Mouse (Mus musculus) left cerebral cortex, adult 9 months (tissue): ENCODE measurements at regions not wholly inside any gene's neighbourhood (a gene's known extent, or its start where the extent isn't known, plus 50 kb on each side); places are given as distances from the start of the nearest gene placed in this dataset.
"Not testable (repeated sequence)": the region's sequence is repeated elsewhere in the genome, so short reads cannot be mapped to it uniquely, and the experiment has no call there.

ENCODE experiments used
- DNase-seq, 2 experiments: peaks; one replicate each; pipeline ENCODE4 v3.0.0; 2022; ENCODE audit warnings: low spot score in 2 of 2

DNA sequence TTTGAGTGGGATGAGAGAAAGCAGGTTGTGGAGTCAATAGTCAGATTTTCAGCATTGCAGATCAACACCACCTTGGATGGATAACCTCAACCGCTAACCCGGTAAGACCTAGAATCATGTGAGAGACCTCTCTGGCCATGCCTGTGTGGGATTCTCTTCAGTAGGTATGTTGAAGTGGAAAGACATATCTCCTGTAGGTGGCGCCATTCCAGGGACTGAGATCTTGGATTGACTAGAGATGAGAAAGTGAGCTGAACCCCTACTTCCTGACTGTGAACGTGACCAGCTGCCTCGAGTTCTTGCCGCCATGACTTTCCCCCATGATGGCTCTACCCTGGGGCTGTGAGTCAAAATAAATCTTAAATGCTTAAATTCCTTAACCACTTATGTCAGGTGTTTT is 102.7 kb downstream of the Eva1a start:
- DNase-seq: no peak

DNA sequence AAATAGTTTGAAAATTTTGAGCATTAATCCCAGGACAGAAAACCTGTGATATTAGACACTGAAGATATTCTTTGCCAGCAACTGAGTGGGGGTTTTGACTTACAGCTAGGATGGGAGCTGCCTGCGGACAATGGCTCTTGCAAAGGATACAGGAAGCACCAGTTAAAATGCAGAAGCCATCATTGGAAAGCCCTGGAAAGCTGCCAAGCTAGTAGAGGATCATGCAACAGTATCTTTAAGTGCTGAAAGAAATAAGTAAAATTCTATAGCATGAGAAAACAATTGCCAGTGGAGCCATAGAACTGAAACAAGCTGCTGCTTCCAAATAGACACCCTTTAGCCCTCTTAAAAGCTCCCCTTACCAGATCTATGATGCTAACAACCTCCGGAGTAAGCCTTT is 109.2 kb downstream of the Eva1a start:
- DNase-seq: no peak

DNA sequence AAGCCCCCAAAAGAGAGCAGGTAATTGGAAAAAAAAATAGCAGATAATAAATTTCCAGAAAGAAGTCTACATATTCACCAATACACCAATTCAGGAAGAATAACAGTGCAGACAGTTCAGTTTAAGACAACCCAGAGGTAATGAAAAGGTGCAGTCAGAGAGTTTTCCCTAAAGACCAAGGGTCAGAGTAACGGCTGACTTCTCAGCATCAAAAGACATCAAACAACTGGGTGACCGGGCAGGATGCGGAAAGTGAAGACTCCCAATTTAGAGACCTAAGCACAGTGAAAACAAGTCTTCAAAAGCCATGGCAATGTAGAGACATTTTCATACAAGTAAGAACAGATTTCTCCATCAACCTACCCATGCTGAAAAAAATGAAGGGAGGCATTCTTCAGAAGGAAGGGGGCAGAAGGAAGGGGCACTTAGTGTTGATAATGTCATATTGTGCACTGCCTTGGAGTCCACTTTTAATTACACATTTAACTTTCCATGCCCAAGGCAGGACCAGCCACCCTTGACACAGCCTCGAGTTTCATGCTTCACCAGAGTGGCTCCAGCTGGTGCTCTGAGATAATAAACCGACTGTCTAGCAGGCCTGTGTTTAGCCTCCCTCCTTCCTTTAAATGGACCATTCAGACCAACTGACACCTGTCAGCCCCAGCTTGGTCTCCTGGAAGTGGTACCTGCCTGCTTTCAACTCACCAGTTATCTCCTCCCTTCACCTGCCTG is 129.7 kb downstream of the Eva1a start:
- DNase-seq: no peak

DNA sequence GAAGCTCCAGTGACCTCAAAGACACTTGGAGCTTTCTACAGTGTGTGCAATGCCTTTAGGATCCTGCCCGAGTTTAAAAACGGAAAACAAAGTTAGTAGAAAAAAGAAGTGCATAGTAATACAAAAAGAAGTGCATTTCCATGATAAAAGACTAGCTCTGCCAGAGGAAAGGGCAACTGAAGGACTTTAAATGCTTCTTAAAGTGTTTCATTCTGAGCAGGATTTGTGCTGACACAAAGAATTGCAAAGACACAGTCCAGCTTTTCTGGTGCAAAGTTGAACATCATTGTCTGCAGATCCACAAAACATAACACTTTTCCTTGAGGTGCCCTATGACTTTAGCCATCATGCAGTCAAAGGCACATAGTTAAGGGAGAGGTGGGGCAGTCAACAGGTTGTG is 134.1 kb downstream of the Eva1a start:
- no peak for DNase-seq

DNA sequence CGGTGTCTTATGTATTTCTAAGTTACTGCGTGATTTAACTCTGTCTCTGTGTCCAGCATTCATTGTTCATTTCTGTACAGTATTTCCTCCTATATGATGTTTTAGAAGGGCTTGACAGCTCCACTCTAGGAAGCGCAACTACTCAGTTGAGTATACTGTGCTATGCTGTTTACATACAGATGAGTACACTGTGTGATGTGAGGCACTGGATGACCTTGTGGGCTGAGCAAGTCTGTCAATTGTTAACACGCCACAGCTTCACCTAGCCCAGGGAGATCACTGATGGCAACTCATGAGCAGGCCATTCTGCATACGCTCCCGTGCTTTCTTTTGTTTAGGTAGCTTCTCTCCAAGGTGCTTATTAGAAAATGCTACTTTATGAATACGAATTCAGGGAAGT is 159.3 kb downstream of the Eva1a start:
- DNase-seq: no peak

DNA sequence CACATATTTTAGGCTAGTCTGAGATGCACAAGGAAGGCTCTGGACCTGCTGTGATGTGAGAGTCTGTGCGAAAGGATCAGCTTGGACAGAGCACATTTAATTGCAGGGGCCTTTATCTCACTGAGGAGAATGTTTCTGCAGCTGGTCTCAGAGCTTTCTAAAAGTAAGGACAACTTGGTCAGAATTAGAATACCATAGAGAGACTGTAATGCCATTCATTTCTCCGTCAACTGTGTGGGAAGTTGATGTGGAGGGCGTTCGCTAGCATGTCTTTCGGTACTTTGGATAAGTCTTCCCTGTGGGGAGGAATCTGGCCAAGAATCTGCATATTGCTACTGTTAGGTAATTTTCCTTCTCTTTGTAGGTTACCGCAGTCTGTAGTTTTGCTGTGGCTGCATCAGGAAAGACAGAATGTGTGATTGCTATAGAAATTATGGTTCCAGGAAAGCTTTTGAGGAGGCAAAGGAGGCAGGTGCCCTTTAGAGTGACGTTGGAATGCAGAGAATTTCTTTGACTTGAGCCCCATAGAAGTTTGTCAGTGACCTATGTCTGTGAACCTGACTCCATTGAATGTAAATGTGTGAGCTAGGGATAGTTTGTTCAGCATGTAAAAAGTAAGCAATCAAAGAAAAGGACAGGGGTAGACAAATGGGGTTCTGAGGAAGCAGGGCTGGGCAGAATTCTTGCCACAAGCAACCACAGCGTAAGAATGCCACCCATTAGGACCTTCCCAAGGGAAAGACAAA is 164.2 kb downstream of the Eva1a start:
- DNase-seq: peak in 1 of 2 experiments; percentile 1

DNA sequence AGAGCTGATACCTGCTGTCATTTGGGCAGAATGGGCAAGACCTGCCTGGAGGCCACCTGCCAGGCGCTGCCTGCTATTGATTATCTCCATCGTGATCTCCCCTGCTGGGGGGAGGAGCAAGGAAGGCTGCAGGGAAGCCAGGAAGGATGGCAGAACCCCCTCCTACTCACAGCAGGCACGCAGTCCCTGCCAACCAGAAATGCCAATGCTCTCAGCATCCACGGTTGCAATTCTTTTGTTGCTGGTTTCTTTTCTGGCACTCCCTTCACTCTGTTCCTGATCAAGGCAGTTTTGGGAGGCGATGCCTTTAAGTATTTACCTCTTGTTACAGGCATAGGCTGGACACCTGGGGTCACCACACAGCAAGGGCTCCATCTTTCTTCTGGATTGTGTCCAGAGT is 164.3 kb upstream of the Tacr1 start:
- peak in 1 of 2 experiments; percentile 11 for DNase-seq

DNA sequence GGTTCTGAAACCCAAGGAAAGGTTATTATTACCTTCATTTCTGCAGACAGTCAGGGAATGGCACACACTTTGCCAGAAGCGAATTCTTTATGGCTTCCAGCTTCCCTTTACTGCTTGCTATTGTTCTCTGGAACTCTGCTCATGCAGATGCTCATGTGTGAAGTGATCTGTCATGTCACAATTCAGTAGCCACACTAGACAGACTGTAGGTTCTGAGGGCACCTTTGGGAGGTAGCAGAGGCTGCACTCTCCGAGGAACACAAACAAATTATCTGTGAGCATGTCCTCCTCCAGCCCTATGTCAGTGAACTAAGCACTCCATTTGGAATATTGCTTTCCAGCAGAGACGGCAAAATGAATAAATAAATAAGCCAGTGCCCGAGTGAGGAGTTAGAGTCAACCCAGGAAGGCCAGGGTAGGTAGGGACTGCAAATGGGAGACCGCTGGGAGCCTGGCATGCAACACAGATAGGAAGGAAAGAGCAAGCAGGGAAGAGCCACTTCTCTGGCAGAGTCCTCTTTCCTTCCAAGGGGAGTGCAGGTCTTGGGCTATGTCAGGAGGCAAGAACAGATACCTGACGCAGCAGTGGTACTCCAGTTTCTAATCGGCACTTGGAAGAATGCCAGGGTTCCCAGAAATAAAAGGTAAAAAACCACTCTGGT is 161.4 kb upstream of the Tacr1 start:
- DNase-seq: no peak

DNA sequence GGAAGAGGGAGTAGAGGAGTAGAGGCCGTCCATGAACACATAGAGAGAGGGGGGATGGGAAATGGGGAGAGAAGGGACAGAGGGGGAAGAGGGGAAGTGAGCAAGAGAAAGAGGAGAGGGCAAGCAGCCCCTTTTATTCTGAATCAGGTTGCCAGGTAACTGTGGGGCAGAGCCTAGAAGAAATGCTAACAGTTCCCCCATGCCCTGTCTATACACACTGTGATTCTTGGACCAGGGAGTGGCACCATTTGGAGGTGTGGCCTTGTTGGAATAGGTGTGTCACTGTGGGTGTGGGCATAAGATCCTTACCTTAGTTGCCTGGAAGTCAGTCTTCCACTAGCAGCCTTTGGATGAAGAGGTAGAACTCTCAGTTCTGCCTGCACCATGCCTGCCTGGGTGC is 154.5 kb upstream of the Tacr1 start:
- DNase-seq: not testable (repeated sequence)

DNA sequence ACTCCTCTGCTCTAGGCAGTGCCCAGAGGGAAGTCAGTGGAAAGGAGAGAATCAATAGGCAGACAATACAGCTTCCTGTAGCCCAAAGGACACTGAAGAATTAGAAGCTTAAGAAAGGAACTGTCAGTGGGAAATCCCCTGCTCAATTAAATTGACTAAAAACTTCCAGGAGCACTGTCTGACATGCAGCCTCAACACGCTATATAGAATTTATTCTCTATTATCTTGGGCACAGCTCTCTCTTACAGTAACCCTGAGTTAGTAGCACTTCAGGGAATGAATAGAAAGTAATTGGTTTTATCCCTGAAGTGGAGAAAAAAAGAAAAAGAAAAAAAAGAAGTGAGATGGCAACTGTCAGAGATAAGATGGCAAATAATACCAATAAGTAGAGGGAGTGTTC is 117.6 kb upstream of the Tacr1 start:
- no peak for DNase-seq

DNA sequence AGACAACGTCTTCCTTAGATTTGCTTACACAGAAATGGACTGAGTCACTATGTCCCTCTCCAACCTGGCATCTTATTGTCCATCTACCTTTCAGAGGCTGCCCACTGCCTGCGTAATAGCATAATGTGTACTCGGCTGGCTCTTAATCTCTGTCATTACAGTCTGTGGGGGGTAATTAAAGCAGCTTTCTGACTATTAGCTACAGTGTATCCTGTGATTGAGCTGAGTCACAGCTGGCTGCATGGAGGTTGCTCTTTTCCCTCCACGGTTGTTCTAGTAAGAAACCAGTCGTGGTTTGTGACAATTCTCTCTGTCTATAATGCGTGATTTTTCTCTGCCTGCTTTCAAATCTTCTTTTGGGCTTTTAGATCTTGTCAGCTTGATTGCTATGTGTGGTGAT is 116.9 kb upstream of the Tacr1 start:
- no peak for DNase-seq

DNA sequence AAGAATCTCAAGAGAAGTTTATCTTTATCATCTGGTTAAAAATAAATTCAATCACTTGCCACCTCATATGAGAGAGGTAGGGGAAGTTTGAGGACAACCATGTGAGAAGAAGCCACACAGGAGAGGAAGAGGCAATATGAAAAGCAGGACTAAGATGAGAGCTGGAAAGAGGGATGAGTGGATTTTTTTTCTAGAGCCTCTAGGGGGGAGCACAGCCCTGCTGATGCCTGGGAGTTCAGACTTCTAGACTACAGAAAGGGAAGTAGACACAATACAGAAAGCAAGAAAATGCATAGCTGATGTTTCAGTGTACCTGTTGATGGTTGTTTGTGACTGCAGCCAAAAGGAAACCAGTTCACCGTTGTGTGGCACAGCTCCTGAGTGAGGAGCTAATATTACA is 108.6 kb upstream of the Tacr1 start:
- DNase-seq: peak in 1 of 2 experiments; percentile 3

DNA sequence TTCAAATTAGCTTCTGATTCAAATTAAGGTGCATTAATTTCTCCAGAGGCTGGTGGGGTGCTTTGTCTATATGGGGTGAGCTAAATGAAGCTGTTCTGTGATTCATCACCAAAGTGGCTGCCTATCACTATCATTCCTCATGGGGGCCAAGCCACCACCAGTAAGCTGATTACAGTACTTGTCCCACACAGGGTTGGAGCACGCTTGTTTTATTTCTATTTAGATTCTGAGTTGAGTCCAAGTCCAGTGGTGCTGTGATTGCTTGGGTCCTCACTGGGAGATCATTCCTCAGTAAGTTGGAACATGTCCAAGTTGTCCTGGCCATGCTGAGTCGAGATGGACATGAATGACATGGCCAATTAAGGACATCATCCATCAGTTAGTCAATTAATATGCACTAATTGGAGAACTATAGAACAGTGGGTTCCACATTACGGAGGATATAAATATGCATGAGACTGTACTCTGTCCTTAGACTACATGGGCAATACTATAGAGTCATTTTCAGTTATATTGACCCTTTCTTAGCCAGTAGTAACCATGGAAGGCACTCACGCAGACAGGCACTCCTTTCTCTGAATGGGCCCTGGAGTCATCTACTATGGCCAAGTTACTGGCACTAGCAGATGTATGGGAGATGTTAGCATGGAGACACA is 105.3 kb upstream of the Tacr1 start:
- DNase-seq: no peak

DNA sequence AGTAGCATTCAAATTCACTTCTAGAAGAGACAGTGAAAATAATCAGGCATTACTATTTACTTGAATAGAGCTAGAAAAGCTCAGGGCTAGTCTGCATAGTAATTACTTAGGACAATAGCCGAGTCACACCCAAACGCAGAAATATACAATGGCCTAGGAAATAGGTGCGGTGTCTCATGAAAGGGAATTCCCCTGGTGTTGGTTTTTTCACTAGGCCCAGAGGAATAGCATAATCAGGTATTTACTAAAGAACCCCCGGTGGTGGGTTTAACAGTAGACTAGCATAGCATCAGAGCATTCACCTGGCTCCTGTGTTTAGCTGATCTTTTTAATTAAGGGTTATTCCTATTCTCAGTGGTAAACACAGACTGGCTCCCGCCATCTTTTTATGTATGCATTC is 99.9 kb upstream of the Tacr1 start:
- not testable (repeated sequence) for DNase-seq

DNA sequence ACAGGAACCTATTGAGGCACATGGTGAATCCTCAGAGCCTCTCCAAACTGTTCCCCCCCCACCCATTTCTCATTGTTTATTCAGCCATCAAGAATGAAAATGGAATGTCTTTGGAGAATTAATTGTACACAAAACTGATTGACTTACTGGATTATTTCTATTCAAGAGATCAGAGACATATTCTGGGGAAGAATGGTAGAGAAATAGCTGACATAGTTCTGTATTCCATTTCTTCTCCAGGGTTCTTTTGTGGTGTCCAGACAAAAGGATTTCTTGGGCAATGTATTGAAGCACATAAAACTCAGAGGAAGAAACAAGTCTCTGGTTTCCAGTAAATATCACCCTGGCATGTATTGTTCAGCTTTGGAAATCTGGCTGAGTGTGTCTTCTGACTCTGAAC is 88.4 kb upstream of the Tacr1 start:
- no peak for DNase-seq
